Mouse (Mus musculus) neutrophil, adult 59 days (primary cell): ENCODE measurements around the gene Gm436. TPM values are rescaled to one million over a fixed set of nuclear protein-coding genes. Genes with fewer than 3 reads are reported as not detected.

ENCODE experiments used
- total RNA-seq, 2 experiments: library from RNA; stranded (reverse); gene quantifications; 1 replicate in 1 of 2; 2 replicates in 1 of 2; pipeline ENCODE4 v1.2.4; 2023

Gm436 gene
- not detected for total RNA-seq

GRCm38 (mm10) chr4:144686268-144686667 lies at the start of gene Gm436:
Gene Gm436, minus strand, starts transcription at chr4:144686368.

GRCm38 (mm10) chr4:144721304-144721703 lies 35.1 kb upstream of the Gm436 start, which contains the start of gene Gm13178:
Gene Gm13178, minus strand, starts transcription at chr4:144721404.

Other genes starting within 250 kb of the Gm436 start
- not detected for gene 1700012P22Rik, start 247.6 kb downstream of the Gm436 start, total RNA-seq
- not detected for gene Gm9944, start 233.1 kb downstream of the Gm436 start, total RNA-seq
- gene Aadacl3, start 222.6 kb downstream of the Gm436 start, total RNA-seq: not detected
- gene 9430007A20Rik, start 166.5 kb downstream of the Gm436 start, total RNA-seq: not detected
- not detected for gene Gm13124, start 121.2 kb downstream of the Gm436 start, total RNA-seq
- not detected for gene Aadacl4, start 72.7 kb downstream of the Gm436 start, total RNA-seq
- gene Gm13178, start 35.0 kb upstream of the Gm436 start, total RNA-seq: not detected
- gene Gm438, start 100.2 kb upstream of the Gm436 start, total RNA-seq: not detected
- 10 to 100 TPM; 32.1 to 37.6 TPM for gene Dhrs3, start 206.5 kb upstream of the Gm436 start, total RNA-seq